Mouse (Mus musculus): Measurements from ENCODE around the gene Cwc15.

GRCm38 (mm10) chr9:14559430-14559829 lies 59.0 kb downstream of the Cwc15 start:
- TF ChIP-seq CTCF (IDR thresholded peaks at IDR 0.05; ENCODE audit: low read depth, low read length) (no peak), POLR2A (IDR thresholded peaks at IDR 0.05; ENCODE audit: extremely low read depth, insufficient read depth, low read length) (no peak)

Measured in liver, adult 2 months (tissue).